Mouse (Mus musculus): Measurements from ENCODE around the gene Prdm11.
A peak's percentile ranks its signal among the peaks of the same experiment; 100 is the strongest.

Gene Prdm11

GRCm38 (mm10) chr2:93046509-93046835 is 505 bp upstream of the Prdm11 start:
- DNase-seq (ENCODE audit: low spot score), result no peak

GRCm38 (mm10) chr2:93045129-93045817 is 694 bp downstream of the Prdm11 start:
- peak; percentile 97 for DNase-seq (ENCODE audit: low spot score)

- DNase-seq (ENCODE audit: low spot score), result no peak
Measured at GRCm38 (mm10) chr2:93043449-93044157, 2.4 kb downstream of the Prdm11 start.

GRCm38 (mm10) chr2:93041470-93041869 is 4.5 kb downstream of the Prdm11 start:
- no peak for DNase-seq (ENCODE audit: low spot score)

GRCm38 (mm10) chr2:93040841-93041240 is 5.1 kb downstream of the Prdm11 start:
- no peak for DNase-seq (ENCODE audit: low spot score)

- no peak for DNase-seq (ENCODE audit: low spot score)
Measured at GRCm38 (mm10) chr2:93039706-93040105, 6.3 kb downstream of the Prdm11 start.

- DNase-seq (ENCODE audit: low spot score), result no peak
Measured at GRCm38 (mm10) chr2:93039043-93039442, 6.9 kb downstream of the Prdm11 start.

- no peak for DNase-seq (ENCODE audit: low spot score)
Measured at GRCm38 (mm10) chr2:93035631-93036030, 10.3 kb downstream of the Prdm11 start.

GRCm38 (mm10) chr2:93032651-93033050 is 13.3 kb downstream of the Prdm11 start:
- DNase-seq (ENCODE audit: low spot score), result no peak

- DNase-seq (ENCODE audit: low spot score), result no peak
Measured at GRCm38 (mm10) chr2:93032049-93032448, 13.9 kb downstream of the Prdm11 start.

GRCm38 (mm10) chr2:93031021-93031420 is 14.9 kb downstream of the Prdm11 start:
- DNase-seq (ENCODE audit: low spot score), result no peak

- DNase-seq (ENCODE audit: low spot score), result no peak
Measured at GRCm38 (mm10) chr2:93030101-93030500, 15.9 kb downstream of the Prdm11 start.

GRCm38 (mm10) chr2:93029267-93030060 is 16.5 kb downstream of the Prdm11 start:
- peak; percentile 59 for DNase-seq (ENCODE audit: low spot score)

- no peak for DNase-seq (ENCODE audit: low spot score)
Measured at GRCm38 (mm10) chr2:93028865-93029264, 17.1 kb downstream of the Prdm11 start.

GRCm38 (mm10) chr2:93027713-93028112 is 18.3 kb downstream of the Prdm11 start:
- no peak for DNase-seq (ENCODE audit: low spot score)

- no peak for DNase-seq (ENCODE audit: low spot score)
Measured at GRCm38 (mm10) chr2:93024431-93024830, 21.5 kb downstream of the Prdm11 start.

- DNase-seq (ENCODE audit: low spot score), result no peak
Measured at GRCm38 (mm10) chr2:93018854-93019253, 27.1 kb downstream of the Prdm11 start.

GRCm38 (mm10) chr2:93017151-93017550 is 28.8 kb downstream of the Prdm11 start:
- DNase-seq (ENCODE audit: low spot score), result no peak

- no peak for DNase-seq (ENCODE audit: low spot score)
Measured at GRCm38 (mm10) chr2:93015041-93015440, 30.9 kb downstream of the Prdm11 start.

- peak; percentile 59 for DNase-seq (ENCODE audit: low spot score)
Measured at GRCm38 (mm10) chr2:93014093-93014937, 31.7 kb downstream of the Prdm11 start.

- no peak for DNase-seq (ENCODE audit: low spot score)
Measured at GRCm38 (mm10) chr2:93013415-93014092, 32.4 kb downstream of the Prdm11 start.
